Mouse (Mus musculus) layer of hippocampus, adult 9-11 months (tissue): ENCODE results near the gene Ttc3.
"Not testable (repeated sequence)": the region's sequence is repeated elsewhere in the genome, so short reads cannot be mapped to it uniquely, and the experiment has no call there.

Experiments used
- DNase-seq: peaks from one replicate; pipeline ENCODE4 v3.0.0; 2022

The Ttc3 gene

DNA sequence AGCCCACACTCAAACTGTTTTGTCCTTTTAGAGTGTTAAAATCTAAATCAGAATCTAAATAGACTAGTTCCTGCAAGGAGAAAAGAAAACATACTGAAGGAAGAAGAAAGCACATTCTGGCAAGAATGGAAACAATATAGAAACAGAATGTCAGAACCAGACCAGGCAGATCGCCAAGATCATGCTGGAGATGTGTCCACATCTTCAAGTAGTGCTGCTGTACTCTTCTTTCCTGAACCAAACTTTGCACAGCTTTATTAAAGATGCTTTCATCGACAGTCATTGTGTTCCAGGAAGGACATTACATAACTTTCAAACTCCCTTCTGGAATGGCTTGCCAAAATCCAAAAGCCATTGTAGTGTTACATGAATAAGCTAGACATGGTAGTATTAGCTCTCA, 66.4 kb downstream of the Ttc3 start:
- DNase-seq, result no peak

DNA sequence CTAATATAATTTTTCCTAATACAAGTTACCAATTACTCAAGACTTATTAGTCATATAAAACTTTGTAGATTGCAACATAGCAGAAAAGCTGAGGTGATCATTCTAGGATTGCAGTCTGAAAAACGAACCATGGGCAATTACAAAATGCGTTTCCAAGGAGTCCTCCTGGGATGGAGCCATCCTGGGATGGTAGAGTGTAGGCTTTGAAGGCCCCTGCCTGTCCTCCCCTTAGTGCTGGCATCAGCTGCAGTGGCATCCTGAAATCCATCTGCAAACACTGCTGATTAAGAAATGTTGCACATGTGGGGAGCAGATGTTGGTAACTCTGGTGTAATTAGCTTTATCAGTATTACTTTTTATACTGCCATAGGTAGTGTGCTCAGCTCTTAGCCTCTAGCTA, 70.9 kb downstream of the Ttc3 start:
- no peak for DNase-seq

DNA sequence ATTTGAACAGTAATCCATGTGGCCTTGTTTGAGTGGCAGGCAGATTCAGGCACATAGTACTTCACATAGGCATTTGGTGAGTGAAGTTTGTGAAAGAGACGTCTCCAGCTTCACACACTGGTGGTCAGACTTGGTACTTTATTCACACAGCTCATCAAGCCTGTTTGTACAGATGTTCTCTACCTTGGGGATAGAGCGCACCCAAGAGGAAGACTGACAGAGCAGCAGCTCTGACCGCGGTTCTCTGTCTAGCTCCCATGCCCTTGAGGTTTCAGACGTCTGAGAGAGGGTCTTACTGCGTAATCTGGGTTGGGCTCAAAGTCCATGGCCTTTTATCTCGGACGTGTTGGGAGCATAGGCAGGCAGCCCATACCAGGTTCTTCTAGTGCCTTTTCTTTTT, 78.7 kb downstream of the Ttc3 start:
- DNase-seq, result no peak

GRCm38 (mm10) chr16:94449632-94450031, 79.2 kb downstream of the Ttc3 start:
- DNase-seq, result no peak

- DNase-seq, result no peak
Observed at GRCm38 (mm10) chr16:94451545-94452488, 81.4 kb downstream of the Ttc3 start.

GRCm38 (mm10) chr16:94452768-94453167, 82.3 kb downstream of the Ttc3 start:
- no peak for DNase-seq

DNA sequence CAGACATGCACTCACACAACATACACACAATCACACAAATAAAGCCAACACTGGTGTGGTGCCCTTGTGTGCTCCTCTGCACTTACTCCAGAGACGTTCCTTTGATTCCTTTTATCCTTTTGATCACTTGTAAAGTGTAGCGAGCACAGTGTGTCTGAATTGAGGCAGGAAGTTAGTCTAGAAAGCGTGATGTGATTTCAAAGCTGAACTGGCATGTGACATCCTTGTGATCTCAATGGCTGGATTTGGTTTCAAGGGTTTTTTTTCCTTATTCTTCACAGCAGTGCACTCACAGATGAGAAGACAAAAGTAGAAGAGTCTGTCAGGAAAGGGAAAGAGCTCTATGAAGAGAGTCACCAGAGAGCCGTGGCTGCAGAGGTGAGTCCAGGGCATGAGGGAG, 83.7 kb downstream of the Ttc3 start:
- DNase-seq, result no peak

- DNase-seq, result no peak
Observed at GRCm38 (mm10) chr16:94464067-94464466, 93.6 kb downstream of the Ttc3 start.

- no peak for DNase-seq
Observed at GRCm38 (mm10) chr16:94465900-94466299, 95.5 kb downstream of the Ttc3 start.

DNA sequence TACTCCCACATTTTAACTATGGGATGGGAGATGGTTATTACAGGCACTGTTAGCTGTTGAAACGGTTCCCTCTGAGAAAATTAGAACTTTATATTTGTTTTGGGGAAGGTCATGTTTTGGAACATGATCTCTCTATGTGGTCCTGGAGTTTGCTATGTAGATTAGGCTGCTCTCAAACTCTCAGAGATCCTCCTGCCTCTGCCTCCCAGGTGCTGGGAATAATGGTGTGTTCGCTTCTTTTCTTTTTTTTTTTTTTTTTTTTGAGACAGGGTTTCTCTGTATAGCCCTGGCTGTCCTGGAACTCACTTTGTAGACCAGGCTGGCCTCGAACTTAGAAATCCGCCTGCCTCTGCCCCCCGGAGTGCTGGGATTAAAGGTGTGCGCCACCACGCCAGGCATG, 95.9 kb downstream of the Ttc3 start:
- not testable (repeated sequence) for DNase-seq

DNA sequence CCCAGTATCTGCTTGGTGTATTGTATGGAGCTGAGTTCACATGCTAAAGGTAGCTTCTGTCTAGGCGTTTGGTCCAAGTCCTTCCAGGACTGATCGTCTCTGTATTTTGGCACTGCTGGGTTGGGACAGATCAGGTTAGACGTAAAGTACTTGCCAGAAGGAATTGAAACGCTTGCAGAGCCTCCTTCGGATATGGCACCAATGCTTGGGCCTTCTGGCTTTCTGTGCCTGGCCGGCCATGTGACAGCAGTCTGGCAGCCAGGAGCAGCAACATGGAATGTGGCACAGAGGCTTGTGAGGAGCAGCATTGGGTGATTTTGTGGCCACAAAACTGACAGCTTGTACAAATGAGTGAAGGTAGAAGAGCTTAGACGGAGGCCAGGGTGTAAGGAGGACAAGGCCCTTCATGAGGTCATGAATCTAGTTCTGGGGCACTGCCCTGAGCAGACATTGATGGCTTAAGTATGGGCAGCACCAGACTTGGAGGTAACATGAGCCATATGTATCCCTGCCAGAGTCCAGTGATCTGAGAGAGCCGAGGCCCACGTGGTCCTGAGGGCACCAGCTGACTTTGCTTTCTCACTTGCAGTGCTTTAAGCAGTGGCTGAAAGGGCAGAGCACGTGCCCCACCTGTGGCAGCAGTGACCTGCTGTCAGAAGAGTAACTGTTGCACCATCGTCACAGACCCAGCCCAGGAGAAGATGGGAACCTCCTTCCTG, 97.1 kb downstream of the Ttc3 start:
- no peak for DNase-seq

DNA sequence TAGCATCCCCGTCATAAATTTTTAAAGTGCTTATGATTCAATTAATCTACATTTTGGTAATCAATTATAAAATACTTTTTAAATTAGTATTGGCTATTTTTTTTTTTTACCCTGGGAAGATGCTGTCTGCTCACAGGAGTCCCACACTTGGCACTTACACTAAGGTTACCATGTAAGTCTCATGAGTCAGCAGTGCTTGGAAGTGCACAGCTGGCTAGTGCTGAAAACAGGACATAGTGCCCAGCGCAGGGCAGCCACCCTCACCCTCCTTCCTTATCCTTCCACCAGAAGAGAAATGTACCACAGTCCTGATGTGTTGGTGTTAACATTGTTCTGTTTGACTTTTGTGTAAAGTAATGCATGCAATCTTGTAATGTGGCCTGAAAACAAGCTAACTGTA, 98.0 kb downstream of the Ttc3 start:
- DNase-seq, result no peak

DNA sequence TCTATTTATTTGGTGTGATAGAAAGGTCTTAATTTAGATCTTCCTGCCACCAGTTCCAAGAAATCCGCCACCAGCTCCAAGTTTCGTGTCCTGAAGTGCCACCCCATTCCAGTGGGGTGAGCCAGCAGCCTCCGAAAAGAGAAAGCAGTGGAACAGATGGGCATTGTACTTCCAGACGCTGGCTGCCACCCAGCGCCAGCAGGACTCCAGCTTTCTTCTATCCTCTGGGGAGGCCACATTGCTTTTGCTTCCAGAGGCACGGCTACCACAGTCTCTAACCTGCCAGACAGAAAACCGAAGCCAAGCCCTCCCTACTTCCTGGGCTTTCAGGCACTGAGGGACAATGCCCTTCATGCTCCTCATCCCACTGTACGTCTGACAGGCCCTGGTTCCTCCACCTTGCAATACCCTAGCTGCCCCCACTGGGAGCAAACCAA, 102.1 kb downstream of the Ttc3 start:
- peak; percentile 86 for DNase-seq

GRCm38 (mm10) chr16:94473086-94473822, 102.8 kb downstream of the Ttc3 start:
- DNase-seq, result peak; percentile 37

- no peak for DNase-seq
Observed at GRCm38 (mm10) chr16:94484752-94485535, 114.5 kb downstream of the Ttc3 start.

DNA sequence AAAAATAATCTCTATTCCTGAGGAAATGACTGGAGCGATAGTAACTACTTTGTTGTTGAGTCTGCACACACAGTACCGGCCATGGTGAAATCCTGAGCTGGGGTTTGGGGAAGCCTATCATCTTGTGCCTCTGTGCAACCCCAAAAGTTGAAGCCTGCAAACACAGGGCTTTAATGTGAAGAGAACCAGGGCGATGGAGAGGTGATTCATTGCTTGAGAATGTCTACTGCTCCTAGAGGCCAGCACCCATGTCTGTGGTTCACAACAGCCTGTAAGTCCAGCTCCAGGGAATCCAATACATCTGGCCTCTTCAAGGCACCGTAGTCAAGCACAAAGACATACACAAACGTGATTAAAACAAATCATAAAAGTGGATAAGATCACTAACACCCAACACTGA, 116.9 kb downstream of the Ttc3 start:
- no peak for DNase-seq

- no peak for DNase-seq
Observed at GRCm38 (mm10) chr16:94489326-94489725, 118.9 kb downstream of the Ttc3 start.

DNA sequence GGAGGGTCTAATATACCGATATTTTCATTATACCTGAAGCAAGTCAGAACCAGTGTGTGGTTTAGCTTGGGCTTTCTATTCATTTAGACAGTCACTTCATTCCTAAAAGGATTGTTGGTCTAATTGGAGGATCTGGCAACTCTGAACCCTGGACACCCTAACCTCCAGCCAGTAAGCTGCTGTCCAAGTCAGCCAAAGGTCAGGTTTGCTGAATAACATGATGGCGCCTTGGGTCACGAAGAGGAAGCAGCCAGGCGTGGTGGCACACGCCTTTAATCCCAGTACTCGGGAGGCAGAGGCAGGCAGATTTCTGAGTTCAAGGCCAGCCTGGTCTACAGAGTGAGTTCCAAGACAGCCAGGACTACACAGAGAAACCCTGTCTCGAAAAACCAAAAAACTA, 126.8 kb downstream of the Ttc3 start:
- DNase-seq, result not testable (repeated sequence)

DNA sequence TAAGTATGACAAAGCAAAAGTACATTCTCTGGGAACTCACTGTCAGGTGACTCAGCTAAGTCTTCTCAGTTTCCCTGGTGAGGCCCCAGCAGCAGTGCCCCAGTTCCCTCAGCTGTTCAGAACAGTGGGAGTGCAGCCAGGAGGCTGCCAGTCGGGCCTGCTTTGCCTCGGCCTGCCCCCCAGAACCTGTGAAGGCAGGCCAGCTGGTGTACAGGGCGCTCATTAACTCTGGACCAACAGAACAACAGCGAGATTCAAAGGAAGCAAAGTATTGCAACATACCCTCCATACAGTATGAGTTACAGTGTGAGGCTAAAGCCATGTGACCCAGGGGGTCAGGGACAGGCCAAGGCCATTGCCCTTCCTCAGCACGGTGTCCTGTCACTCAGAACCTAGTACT, 127.5 kb downstream of the Ttc3 start:
- DNase-seq, result peak; percentile 67

GRCm38 (mm10) chr16:94504192-94504591, 133.8 kb downstream of the Ttc3 start:
- DNase-seq, result no peak

DNA sequence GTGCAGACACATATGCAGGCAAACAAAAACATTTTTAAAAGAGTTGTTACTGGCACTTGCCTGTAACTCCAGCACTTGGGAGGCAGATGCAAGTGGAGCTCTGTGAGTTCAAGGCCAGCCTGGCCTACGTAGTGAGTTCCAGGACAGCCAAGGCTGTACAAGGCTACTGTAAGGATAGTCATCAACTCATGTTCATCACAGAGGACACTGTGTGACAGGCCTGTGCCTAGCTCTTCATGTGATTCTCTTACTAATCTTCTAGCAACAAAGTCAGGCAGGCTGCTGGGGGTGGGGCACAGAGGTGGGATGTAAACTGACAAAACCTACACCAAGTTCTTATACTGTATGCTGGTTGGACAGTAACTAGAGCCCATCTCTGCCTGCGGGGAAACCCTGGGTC, 136.7 kb downstream of the Ttc3 start:
- no peak for DNase-seq

DNA sequence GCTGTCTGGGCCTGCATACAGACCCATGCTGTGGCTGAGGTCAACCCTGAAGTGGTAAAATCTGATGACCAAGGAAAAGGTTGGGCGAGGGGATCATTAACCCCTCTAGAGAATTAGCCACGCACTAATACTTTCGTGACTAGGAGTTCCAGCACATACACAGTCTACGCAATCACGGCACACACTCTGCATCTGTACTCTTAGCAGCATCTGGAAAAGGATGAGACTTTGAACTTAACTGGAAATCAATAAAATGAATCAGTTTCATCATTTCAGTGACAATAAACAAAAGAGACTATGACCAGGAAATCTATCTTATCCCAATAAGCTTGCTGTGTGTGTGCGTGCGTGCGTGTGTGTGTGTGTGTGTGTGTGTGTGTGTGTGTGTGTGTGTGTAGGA, 138.4 kb downstream of the Ttc3 start:
- no peak for DNase-seq

- no peak for DNase-seq
Observed at GRCm38 (mm10) chr16:94509983-94510382, 139.6 kb downstream of the Ttc3 start.
